Mouse (Mus musculus): ENCODE measurements at regions not wholly inside any gene's neighbourhood (a gene's known extent, or its start where the extent isn't known, plus 50 kb on each side); places are given as distances from the start of the nearest gene placed in this dataset.

GRCm38 (mm10) chr3:56789155-56789554, 512.6 kb downstream of the Tm4sf1 start:
- no peak for DNase-seq

DNA sequence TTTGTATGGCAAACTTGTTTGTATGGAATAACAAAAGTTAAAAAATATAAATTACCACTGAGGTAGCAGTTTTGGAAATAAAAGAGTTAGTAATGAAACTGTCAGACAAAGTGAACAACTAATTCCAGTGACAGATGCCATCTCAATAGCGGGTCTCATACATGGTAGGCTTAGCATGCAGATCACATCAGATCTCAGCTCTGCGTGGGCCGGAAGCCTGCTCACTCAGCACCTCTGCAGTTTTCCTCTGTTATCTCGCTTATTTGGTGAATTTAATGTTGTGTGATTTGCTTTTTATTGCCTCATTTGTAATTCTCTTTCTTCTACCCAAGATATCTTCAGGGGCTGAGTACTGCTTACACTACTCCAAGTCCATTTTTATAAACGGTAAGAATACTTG, 527.9 kb downstream of the Tm4sf1 start:
- DNase-seq: no peak

GRCm38 (mm10) chr3:56770225-56770624, 531.6 kb downstream of the Tm4sf1 start:
- DNase-seq: no peak

- peak; percentile 34 for DNase-seq
These were observed 534.7 kb downstream of the Tm4sf1 start for GRCm38 (mm10) chr3:56767133-56767532.

DNA sequence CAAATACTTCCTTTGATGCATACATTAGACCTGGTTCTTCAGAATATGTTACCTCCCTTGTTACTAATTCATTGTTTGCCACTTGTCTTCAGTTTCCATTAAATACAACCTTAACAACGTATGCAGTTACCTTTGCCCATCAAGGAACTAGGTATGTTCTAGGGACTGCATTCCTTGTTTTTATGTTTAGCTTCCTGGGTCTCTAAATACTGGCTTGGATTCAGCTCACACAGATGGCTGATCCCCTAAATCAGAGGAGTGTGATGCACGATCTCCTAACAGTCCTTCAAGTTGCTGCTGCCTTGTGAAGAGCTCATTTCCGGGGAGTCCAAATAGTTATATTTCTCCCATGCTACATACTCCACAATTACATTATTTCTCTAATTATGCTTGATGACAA, 537.5 kb downstream of the Tm4sf1 start:
- no peak for DNase-seq

DNA sequence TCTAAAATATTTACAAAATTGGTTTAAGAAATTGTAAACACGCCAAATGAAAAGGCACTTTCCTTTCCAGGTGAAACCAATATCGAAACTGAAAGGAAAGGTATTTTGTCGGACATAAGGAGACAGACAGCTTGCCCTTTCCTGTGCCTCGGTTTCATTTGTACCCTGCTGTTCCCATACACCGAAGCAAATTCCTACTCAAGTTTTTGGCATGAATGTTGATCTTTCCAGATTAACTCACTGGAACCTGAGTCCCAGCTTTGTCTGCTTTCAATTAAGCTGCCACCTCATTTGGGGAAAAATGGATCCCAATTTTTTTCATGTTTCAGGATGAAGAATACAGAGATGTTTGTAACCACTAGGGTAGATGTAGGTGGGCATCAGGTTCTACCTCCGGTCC, 537.9 kb downstream of the Tm4sf1 start:
- peak; percentile 16 for DNase-seq

DNA sequence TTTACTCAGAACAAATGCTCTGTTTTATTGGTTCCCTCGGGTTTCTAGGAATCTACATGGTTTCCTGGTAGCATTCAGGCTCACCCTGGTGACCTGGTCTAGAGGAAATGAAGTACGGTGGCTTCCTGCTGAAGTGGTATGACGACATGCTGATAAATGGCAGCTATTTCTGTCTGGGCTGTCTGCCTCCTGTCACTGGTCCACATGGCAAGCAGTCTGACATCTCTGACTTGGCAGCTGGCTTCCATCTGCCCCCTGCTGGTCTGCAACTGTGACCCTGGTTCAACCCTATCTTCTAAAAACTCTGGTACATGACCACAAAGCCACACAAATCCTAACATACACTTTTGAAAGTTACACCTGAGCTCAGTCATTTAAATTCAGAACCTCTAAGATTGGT, 548.1 kb downstream of the Tm4sf1 start:
- peak; percentile 60 for DNase-seq

GRCm38 (mm10) chr3:56751926-56752325, 549.9 kb downstream of the Tm4sf1 start:
- DNase-seq: no peak

DNA sequence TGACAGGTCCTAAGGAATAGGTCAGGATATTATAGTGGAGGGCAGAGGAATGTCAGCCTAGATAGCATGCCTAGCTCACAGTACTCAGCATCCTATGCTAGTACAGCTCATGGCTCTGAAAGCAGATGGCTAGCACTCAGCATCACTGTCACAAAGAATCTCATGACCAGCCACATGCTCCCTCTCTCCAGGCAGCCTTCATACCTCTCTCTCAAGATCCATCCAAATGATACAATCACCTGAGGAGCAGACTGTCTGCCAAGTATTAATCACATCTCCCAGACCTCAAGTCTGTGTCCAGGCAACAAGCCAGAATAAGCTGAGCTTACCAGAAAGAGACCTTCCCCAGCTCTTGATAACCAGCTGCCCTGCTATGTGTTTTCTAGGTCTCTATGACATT, 557.4 kb upstream of the Nbea start:
- no peak for DNase-seq

GRCm38 (mm10) chr3:56739451-56739850, 556.0 kb upstream of the Nbea start:
- DNase-seq: no peak

- DNase-seq: no peak
These were observed 547.3 kb upstream of the Nbea start for GRCm38 (mm10) chr3:56730849-56731248.

- DNase-seq: no peak
These were observed 541.5 kb upstream of the Nbea start for GRCm38 (mm10) chr3:56724991-56725390.

DNA sequence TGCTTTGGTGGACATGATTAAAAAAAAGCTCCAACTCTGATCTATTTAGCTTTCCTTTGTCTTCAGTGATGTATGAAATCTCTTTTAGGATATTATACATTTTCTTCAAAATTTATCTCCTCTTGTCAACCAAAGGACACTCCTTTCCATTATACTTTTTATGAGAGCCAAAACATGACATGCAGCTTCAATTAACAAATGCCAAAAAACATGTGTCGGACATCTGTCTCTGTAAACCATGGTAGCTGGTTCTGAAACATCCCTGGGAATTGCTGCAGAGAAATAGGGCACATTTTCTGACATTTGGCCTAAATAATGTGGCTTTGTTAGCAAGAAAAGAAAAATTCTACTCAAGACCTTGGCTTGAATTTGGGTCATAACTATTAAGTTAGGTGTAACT, 524.8 kb upstream of the Nbea start:
- DNase-seq: no peak

DNA sequence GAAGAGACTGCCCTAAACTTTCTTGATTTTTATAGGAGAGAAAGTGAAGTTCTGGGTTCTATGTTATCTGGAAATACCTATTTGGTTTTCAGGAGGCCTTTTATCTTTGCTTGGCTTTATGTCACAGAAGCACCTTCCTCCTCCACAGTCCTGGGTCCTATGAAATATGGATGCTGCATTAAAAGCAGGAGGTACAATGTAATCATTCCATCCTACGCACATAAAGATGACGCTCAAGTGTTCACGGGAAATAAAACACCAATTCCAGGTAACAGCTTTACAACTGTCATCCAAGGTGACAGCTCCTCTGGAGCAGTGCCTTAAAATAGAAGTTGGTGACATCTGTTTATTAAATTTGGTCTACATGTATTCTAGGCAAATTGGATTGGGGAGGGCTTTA, 523.8 kb upstream of the Nbea start:
- no peak for DNase-seq

DNA sequence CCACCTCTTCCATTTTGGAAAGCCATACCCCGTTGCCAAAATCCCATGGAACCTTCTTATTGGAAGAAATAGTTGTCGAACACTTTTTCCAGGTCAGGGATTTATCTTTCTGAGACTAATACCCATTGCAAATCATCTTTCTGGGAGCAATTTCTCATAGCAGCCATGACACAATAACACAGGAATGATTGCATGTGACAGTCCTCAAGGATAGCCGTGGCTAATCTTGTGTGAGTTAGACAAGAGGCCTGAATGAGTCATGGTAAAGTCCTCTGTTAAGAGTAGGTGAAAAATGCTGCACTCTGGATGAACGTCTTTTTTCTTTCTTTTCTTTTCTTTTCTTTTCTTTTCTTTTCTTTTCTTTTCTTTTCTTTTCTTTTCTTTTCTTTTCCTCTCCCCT, 522.5 kb upstream of the Nbea start:
- no peak for DNase-seq

GRCm38 (mm10) chr3:56698941-56699340, 515.4 kb upstream of the Nbea start:
- DNase-seq: no peak

GRCm38 (mm10) chr3:56698248-56698647, 514.7 kb upstream of the Nbea start:
- DNase-seq: no peak

DNA sequence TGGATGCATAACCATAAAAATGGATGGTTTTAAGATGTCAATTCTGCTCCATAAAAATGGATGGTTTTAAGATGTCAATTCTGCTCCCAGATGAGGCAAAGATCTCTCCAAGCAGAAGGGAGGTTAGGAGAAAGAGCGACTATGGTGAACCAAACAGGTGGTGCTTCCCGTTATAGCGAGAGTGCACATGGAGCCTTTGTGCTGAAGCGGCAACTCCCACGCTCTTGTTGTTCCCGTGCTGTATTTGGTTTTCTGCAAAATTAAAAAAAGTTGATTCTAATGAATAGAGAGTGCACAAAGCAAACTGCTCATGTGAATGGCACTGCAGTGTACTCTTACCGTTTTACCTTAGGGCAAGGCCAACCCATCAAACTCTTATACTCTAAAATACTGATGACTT, 497.5 kb upstream of the Nbea start:
- DNase-seq: no peak

DNA sequence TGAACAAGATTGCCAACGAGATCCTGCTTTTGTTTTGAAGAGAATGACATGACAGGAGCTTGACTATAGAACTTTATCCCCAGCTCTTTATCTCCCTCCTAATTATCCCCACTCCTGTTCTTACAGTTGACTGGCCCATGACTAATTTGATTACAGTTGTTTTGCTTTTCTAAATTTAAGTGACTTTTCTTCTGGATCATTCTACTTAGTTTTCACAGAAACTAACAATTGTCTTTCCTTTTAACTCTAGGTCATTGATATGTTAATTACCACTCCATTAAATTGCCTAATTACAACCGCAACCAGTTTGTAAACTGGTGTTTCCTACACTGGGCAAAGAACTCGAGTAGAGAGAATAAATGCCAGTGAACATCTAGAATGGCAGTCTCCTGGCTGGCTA, 485.3 kb upstream of the Nbea start:
- no peak for DNase-seq

- no peak for DNase-seq
These were observed 477.1 kb upstream of the Nbea start for GRCm38 (mm10) chr3:56660594-56660993.

GRCm38 (mm10) chr3:56647313-56647712, 463.8 kb upstream of the Nbea start:
- no peak for DNase-seq
